Mouse (Mus musculus): ENCODE measurements around the gene 1700088E04Rik.

- TF ChIP-seq CTCF (IDR thresholded peaks at IDR 0.05; ENCODE audit: low read depth) = no peak
- no peak for TF ChIP-seq EP300 (IDR thresholded peaks at IDR 0.05; ENCODE audit: low read depth)
These were observed 40.7 kb downstream of the 1700088E04Rik start for GRCm38 (mm10) chr15:79100391-79100790.
